ENCODE assay signal across 8 mouse cellular contexts in genomic region chr12:69361919-69362318, GRCm38 (mm10). TPM values are rescaled to one million over a fixed set of nuclear protein-coding genes. Genes with fewer than 3 reads are reported as not detected.
DNase-seq lines count a peak whose midpoint lies in the region; ATAC-seq and TF ChIP-seq lines count a peak whose summit lies in the region.

No protein-coding gene starts in this region.

- peak overlapping the region; percentile 73 for H3K9ac ChIP-seq in kidney, embryonic 16.5 days (replicated peaks; ENCODE audit: low read length)
- peak overlapping the region; percentile 54 for H3K9ac ChIP-seq in hindbrain, postnatal 0 days (replicated peaks; ENCODE audit: low read length)
- H3K9ac ChIP-seq in midbrain, postnatal 0 days (replicated peaks; ENCODE audit: low read length, poor library complexity, severe bottlenecking) = peak overlapping the region; percentile 60

- peak overlapping the region; percentile 74 for H3K4me2 ChIP-seq in kidney, embryonic 16.5 days (replicated peaks; ENCODE audit: low read depth, low read length)
- H3K4me2 ChIP-seq in hindbrain, postnatal 0 days (ENCODE audit: low read depth, low read length) = peak overlapping the region; percentile 76
- peak overlapping the region; percentile 48 for H3K4me2 ChIP-seq in midbrain, postnatal 0 days (ENCODE audit: low read depth, low read length, poor library complexity, severe bottlenecking)

- no peak for ATAC-seq in kidney, embryonic 16.5 days (ENCODE audit: low FRiP score, low TSS enrichment)
- no peak for ATAC-seq in hindbrain, postnatal 0 days
- ATAC-seq in midbrain, postnatal 0 days (ENCODE audit: low FRiP score) = no peak; the same call in 1 of the 2 replicates

- peaks cover 14% of the 10 kb centered on the region for H3K4me1 ChIP-seq in kidney, embryonic 16.5 days (ENCODE audit: insufficient read depth, low read length)
- peaks cover 18% of the 10 kb centered on the region for H3K4me1 ChIP-seq in embryonic facial prominence, embryonic 10.5 days
- H3K4me1 ChIP-seq in hindbrain, postnatal 0 days (ENCODE audit: insufficient read depth, low read length) = no peaks in the 10 kb centered on the region
- peaks cover 2% of the 10 kb centered on the region; the same call in 1 of the 2 replicates for H3K4me1 ChIP-seq in midbrain, postnatal 0 days (ENCODE audit: insufficient read depth, low read length)

- H3K9me3 ChIP-seq in kidney, embryonic 16.5 days (ENCODE audit: low read length) = no peaks in the 10 kb centered on the region
- no peaks in the 10 kb centered on the region for H3K9me3 ChIP-seq in embryonic facial prominence, embryonic 10.5 days
- H3K9me3 ChIP-seq in hindbrain, postnatal 0 days (ENCODE audit: low read length) = no peaks in the 10 kb centered on the region
- H3K9me3 ChIP-seq in midbrain, postnatal 0 days (ENCODE audit: low read length) = no peaks in the 10 kb centered on the region

- peak overlapping the region; percentile 95 for H3K27ac ChIP-seq in kidney, embryonic 16.5 days (ENCODE audit: low read length)
- peak overlapping the region; percentile 89 for H3K27ac ChIP-seq in embryonic facial prominence, embryonic 10.5 days (replicated peaks)
- peak overlapping the region; percentile 85 for H3K27ac ChIP-seq in hindbrain, postnatal 0 days
- H3K27ac ChIP-seq in midbrain, postnatal 0 days (ENCODE audit: low read depth, low read length) = peak overlapping the region; percentile 81

- no peak for TF ChIP-seq CTCF in hindbrain, postnatal 0 days (IDR thresholded peaks at IDR 0.05; ENCODE audit: low read depth)
- TF ChIP-seq CTCF in midbrain, postnatal 0 days (IDR thresholded peaks at IDR 0.05) = no peak

- DNase-seq in kidney, adult 9 months = no peak
- DNase-seq in embryonic facial prominence, embryonic 10.5 days (ENCODE audit: low spot score) = no peak
- no peak for DNase-seq in hindbrain, postnatal 0 days (ENCODE audit: low spot score)
- no peak for DNase-seq in midbrain, postnatal 0 days (ENCODE audit: low spot score)
- no peak for DNase-seq in gastrocnemius, adult 8-10 months (ENCODE audit: low spot score in 2 of 2)
- DNase-seq in spleen, postnatal 14 days (ENCODE audit: low spot score in 2 of 2) = no peak
- DNase-seq in frontal cortex, postnatal 25 days (ENCODE audit: low spot score in 2 of 2) = no peak

- 4% methylated on average over 10 of the region's 10 CpGs for WGBS in kidney, embryonic 16.5 days
- WGBS in embryonic facial prominence, embryonic 10.5 days = 6% methylated on average over 10 of the region's 10 CpGs
- 4% methylated on average over 10 of the region's 10 CpGs for WGBS in hindbrain, postnatal 0 days
- WGBS in midbrain, postnatal 0 days = 7% methylated on average over 10 of the region's 10 CpGs

- H3K4me3 ChIP-seq in kidney, embryonic 16.5 days (ENCODE audit: low read length) = peak overlapping the region; percentile 53
- peak overlapping the region; percentile 70 for H3K4me3 ChIP-seq in embryonic facial prominence, embryonic 10.5 days
- peak overlapping the region; percentile 53 for H3K4me3 ChIP-seq in hindbrain, postnatal 0 days (ENCODE audit: low read length)
- peak overlapping the region; percentile 50 for H3K4me3 ChIP-seq in midbrain, postnatal 0 days (ENCODE audit: low read depth, low read length)

- H3K27me3 ChIP-seq in kidney, embryonic 16.5 days (ENCODE audit: insufficient read depth, low read length) = no peaks in the 10 kb centered on the region
- H3K27me3 ChIP-seq in embryonic facial prominence, embryonic 10.5 days (replicated peaks; ENCODE audit: low read depth, poor library complexity, severe bottlenecking) = no peaks in the 10 kb centered on the region
- H3K27me3 ChIP-seq in hindbrain, postnatal 0 days (ENCODE audit: insufficient read depth, low read length) = no peaks in the 10 kb centered on the region
- H3K27me3 ChIP-seq in midbrain, postnatal 0 days (ENCODE audit: insufficient read depth, low read length) = no peaks in the 10 kb centered on the region

- H3K36me3 ChIP-seq in kidney, embryonic 16.5 days (ENCODE audit: insufficient read depth, low read length) = no peaks in the 10 kb centered on the region
- H3K36me3 ChIP-seq in embryonic facial prominence, embryonic 10.5 days (replicated peaks) = no peaks in the 10 kb centered on the region
- H3K36me3 ChIP-seq in hindbrain, postnatal 0 days (ENCODE audit: insufficient read depth, low read length) = no peaks in the 10 kb centered on the region
- H3K36me3 ChIP-seq in midbrain, postnatal 0 days (ENCODE audit: insufficient read depth, low read length) = no peaks in the 10 kb centered on the region

RNA-seq across cellular contexts. Expression of gene Nemf, which starts 5.0 kb away (rescaled TPM):
- 80.3 and 92.7 TPM in 2 replicates for polyA plus RNA-seq in kidney, embryonic 16.5 days (2015; fragmentation: Nextera tagmentation; extraction: Ambion mirVana)
- 95.0 and 98.7 TPM in 2 replicates for polyA plus RNA-seq in embryonic facial prominence, embryonic 10.5 days (2016; fragmentation: Nextera tagmentation; extraction: Ambion mirVana)
- 24.9 and 34.3 TPM in 2 replicates for total RNA-seq in hindbrain, postnatal 0 days (2014; rRNA removed)
- polyA plus RNA-seq in hindbrain, postnatal 0 days (2015; fragmentation: Nextera tagmentation; extraction: Ambion mirVana) = 69.7 and 78.2 TPM in 2 replicates
- total RNA-seq in midbrain, postnatal 0 days (2014; rRNA removed) = 24.0 and 40.8 TPM in 2 replicates
- polyA plus RNA-seq in midbrain, postnatal 0 days (2015; fragmentation: Nextera tagmentation; extraction: Ambion mirVana) = 63.9 and 69.6 TPM in 2 replicates
- 10 to 100 TPM; 15.6 to 21.4 (median 17.5) TPM for total RNA-seq in gastrocnemius, adult 8-10 months (2022)

RNA-seq across cellular contexts. Expression of gene Arf6, which starts 10.0 kb away (rescaled TPM):
- 34.6 and 34.9 TPM in 2 replicates for polyA plus RNA-seq in kidney, embryonic 16.5 days (2015; fragmentation: Nextera tagmentation; extraction: Ambion mirVana)
- polyA plus RNA-seq in embryonic facial prominence, embryonic 10.5 days (2016; fragmentation: Nextera tagmentation; extraction: Ambion mirVana) = 37.4 and 38.7 TPM in 2 replicates
- total RNA-seq in hindbrain, postnatal 0 days (2014; rRNA removed) = 112 and 132 TPM in 2 replicates
- polyA plus RNA-seq in hindbrain, postnatal 0 days (2015; fragmentation: Nextera tagmentation; extraction: Ambion mirVana) = 41.6 and 43.5 TPM in 2 replicates
- total RNA-seq in midbrain, postnatal 0 days (2014; rRNA removed) = 122 TPM in 2 replicates
- polyA plus RNA-seq in midbrain, postnatal 0 days (2015; fragmentation: Nextera tagmentation; extraction: Ambion mirVana) = 34.9 and 42.0 TPM in 2 replicates
- total RNA-seq in gastrocnemius, adult 8-10 months (2022) = 10 to 100 TPM; 18.4 to 23.3 (median 21.9) TPM

RNA-seq across cellular contexts. Expression of gene Gm9887, which starts 10.3 kb away (rescaled TPM):
- polyA plus RNA-seq in kidney, embryonic 16.5 days (2015; fragmentation: Nextera tagmentation; extraction: Ambion mirVana) = 1.1 and 1.7 TPM in 2 replicates
- polyA plus RNA-seq in embryonic facial prominence, embryonic 10.5 days (2016; fragmentation: Nextera tagmentation; extraction: Ambion mirVana) = 0.90 and 1.5 TPM in 2 replicates
- not detected in 2 replicates for total RNA-seq in hindbrain, postnatal 0 days (2014; rRNA removed)
- polyA plus RNA-seq in hindbrain, postnatal 0 days (2015; fragmentation: Nextera tagmentation; extraction: Ambion mirVana) = 0.43 and 1.5 TPM in 2 replicates
- not detected in 2 replicates for total RNA-seq in midbrain, postnatal 0 days (2014; rRNA removed)
- polyA plus RNA-seq in midbrain, postnatal 0 days (2015; fragmentation: Nextera tagmentation; extraction: Ambion mirVana) = 0.90 and 1.0 TPM in 2 replicates
- under 1 TPM in 1 of 4 experiments, not detected in 3; 0.49 TPM for total RNA-seq in gastrocnemius, adult 8-10 months (2022)
